Mouse (Mus musculus) liver, adult 2 months (tissue): ENCODE measurements at regions not wholly inside any gene's neighbourhood (a gene's known extent, or its start where the extent isn't known, plus 50 kb on each side); places are given as distances from the start of the nearest gene placed in this dataset.

ENCODE experiments used
- CTCF ChIP-seq: fragments of 200-500 bp; IDR thresholded peaks from 2 replicates; pipeline ENCODE4 v1.5.1; 2011; ENCODE audit warnings: low read depth, low read length, control low read depth
- POLR2A ChIP-seq: fragments of 200-500 bp; IDR thresholded peaks from 2 replicates; pipeline ENCODE4 v1.6.1; 2011; ENCODE audit warnings: low read length, control low read depth; ENCODE audit not compliant: insufficient read depth; ENCODE audit errors: extremely low read depth

DNA sequence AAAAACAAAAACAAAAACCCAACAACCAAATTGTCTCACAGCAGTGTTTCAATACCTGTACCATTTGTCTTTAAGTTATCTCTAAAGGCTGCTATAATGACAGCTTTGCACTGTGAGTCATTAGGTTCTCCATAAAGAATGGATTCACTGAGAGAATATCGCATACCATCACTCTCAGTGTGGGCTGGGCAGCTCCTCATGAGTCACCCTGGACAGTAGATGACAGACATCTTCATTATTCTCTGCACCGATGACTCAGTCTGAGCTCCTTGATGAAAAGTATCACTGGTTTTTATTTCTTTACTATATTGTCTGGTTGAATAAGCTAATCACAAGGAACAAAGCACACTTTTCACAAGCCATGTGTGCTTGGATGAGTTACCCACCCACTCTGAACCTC, 230.4 kb downstream of the Abcc12 start:
- TF ChIP-seq POLR2A (no peak), CTCF (no peak)
